Mouse (Mus musculus): ENCODE measurements around the gene Clybl.

- TF ChIP-seq POLR2A (IDR thresholded peaks at IDR 0.05; ENCODE audit: low read depth, low read length) (no peak), CTCF (conservative IDR thresholded peaks at IDR 0.05; ENCODE audit: insufficient read depth, insufficient read length, low read depth, low read length) (no peak)
Measured at GRCm38 (mm10) chr14:122350766-122351165, 169.3 kb downstream of the Clybl start.
